Mouse (Mus musculus): ENCODE measurements around the gene Cntnap2. TPM values are rescaled to one million over a fixed set of nuclear protein-coding genes. Genes with fewer than 3 reads are reported as not detected.

Cntnap2 gene
- total and polyA plus RNA-seq, 3 experiments: 0.30 to 0.79 (median 0.44) TPM

DNA sequence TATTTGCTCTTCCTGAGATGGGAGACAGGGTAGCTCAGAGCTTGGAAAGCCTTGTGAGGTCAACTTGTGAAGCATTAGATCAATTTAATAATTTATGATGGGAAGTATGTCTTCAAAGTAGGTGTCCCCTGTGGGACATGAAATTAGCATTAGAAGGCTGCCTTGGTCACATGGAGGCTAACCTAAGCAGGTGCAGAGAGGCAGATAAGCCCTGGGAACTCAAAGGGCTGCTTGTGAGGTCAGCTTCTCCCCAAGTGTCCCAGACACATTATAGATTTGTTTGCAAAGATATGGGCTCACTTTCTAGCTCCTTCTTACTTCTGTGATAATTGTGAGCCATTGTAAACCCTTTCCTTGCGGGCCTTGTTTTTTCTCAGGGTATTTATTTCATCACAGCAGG is 155.2 kb downstream of the Cntnap2 start:
- Histone ChIP-seq H3K9me3 (replicated peaks; ENCODE audit: low read length) (peaks cover 22% of the 10 kb centered on the region), H3K27ac (ENCODE audit: insufficient read depth, low read depth) (no peak overlapping the region), H3K4me1 (ENCODE audit: control insufficient read depth in 1 of 2, insufficient read depth in 2 of 2) (no peaks in the 10 kb centered on the region), H3K9ac (ENCODE audit: insufficient read depth, low read depth) (no peak overlapping the region), H3K79me2 (replicated peaks; ENCODE audit: control insufficient read depth, extremely low read depth, insufficient read depth, poor library complexity, severe bottlenecking) (no peaks in the 10 kb centered on the region), H3K27me3 (replicated peaks) (no peaks in the 10 kb centered on the region), H3K36me3 (replicated peaks in 1 of 2; ENCODE audit: control insufficient read depth in 1 of 2, insufficient read depth in 1 of 2, low read length in 1 of 2) (no peaks in the 10 kb centered on the region), H3K4me2 (ENCODE audit: insufficient read depth, low read depth, poor library complexity, severe bottlenecking) (no peak overlapping the region), H3K4me3 (replicated peaks in 1 of 3; ENCODE audit: low read depth in 2 of 3, low read length in 2 of 3, poor library complexity in 1 of 3) (no peak overlapping the region)
- dilution Hi-C loops (cut with MboI; ENCODE audit: extremely low pct_ligation_motif_present, extremely low pct_unique_long_range_greater_than_20kb, low sequenced_read_pairs): no loop called here
- no peak for TF ChIP-seq CTCF (conservative IDR thresholded peaks at IDR 0.05 in 1 of 2, IDR thresholded peaks at IDR 0.05 in 1 of 2; ENCODE audit: low read depth in 2 of 2, low read length in 2 of 2)
- DNase-seq (ENCODE audit: extremely low read depth): no peak
- in situ Hi-C loops (cut with MboI; ENCODE audit: low pct_ligation_motif_present, low pct_unique_long_range_greater_than_20kb, low sequenced_read_pairs): no loop called here

DNA sequence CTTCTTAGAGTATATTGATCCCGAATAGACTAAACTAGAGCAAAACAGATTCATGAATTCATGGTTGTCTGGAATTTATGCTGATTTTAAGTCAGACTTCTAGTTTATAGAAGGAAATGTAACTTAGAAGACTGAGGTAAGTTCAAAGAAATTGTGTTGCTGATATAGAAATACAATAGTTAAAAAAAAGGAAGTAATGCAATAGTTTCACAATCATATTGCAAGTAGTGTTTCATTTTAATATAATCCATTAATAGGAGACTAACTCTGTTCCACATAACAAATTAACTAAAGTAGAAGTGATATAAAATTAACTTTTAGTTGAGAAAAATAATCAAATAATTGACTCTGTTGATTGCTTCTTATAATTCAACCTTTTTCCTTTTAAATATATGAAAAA is 169.8 kb downstream of the Cntnap2 start:
- no peak for DNase-seq (ENCODE audit: extremely low read depth)
- TF ChIP-seq ELF1 (IDR thresholded peaks at IDR 0.05; ENCODE audit: low read depth, low read length) (no peak), CHD1 (IDR thresholded peaks at IDR 0.05; ENCODE audit: low read depth, low read length) (no peak), JUN (IDR thresholded peaks at IDR 0.05; ENCODE audit: insufficient read depth, low read depth, low read length) (no peak), RCOR1 (conservative IDR thresholded peaks at IDR 0.05; ENCODE audit: low read depth, low read length) (no peak), MAZ (IDR thresholded peaks at IDR 0.05; ENCODE audit: low read depth, low read length) (no peak), ZC3H11A (IDR thresholded peaks at IDR 0.05; ENCODE audit: low read depth, low read length) (no peak), GABPA (IDR thresholded peaks at IDR 0.05; ENCODE audit: insufficient replicate concordance, low read depth, low read length) (no peak), SIN3A (IDR thresholded peaks at IDR 0.05; ENCODE audit: low read length) (no peak), POLR2A (IDR thresholded peaks at IDR 0.05; ENCODE audit: low read depth, low read length) (no peak)
- no peaks in the 10 kb centered on the region for H3K4me1 ChIP-seq (ENCODE audit: control insufficient read depth in 1 of 2, insufficient read depth in 2 of 2)
- in situ Hi-C loops (cut with MboI; ENCODE audit: low pct_ligation_motif_present, low pct_unique_long_range_greater_than_20kb, low sequenced_read_pairs) (no loop called here), dilution Hi-C loops (cut with MboI; ENCODE audit: extremely low pct_ligation_motif_present, extremely low pct_unique_long_range_greater_than_20kb, low sequenced_read_pairs) (no loop called here)
- H3K4me2 ChIP-seq (ENCODE audit: insufficient read depth, low read depth, poor library complexity, severe bottlenecking): no peak overlapping the region
- no peaks in the 10 kb centered on the region for H3K36me3 ChIP-seq (replicated peaks in 1 of 2; ENCODE audit: control insufficient read depth in 1 of 2, insufficient read depth in 1 of 2, low read length in 1 of 2)
- H3K9ac ChIP-seq (ENCODE audit: insufficient read depth, low read depth): no peak overlapping the region
- H3K27ac ChIP-seq (ENCODE audit: insufficient read depth, low read depth): no peak overlapping the region
- H3K27me3 ChIP-seq (replicated peaks): no peaks in the 10 kb centered on the region
- H3K4me3 ChIP-seq (replicated peaks in 1 of 3; ENCODE audit: low read depth in 2 of 3, low read length in 2 of 3, poor library complexity in 1 of 3): no peak overlapping the region
- no peaks in the 10 kb centered on the region for H3K79me2 ChIP-seq (replicated peaks; ENCODE audit: control insufficient read depth, extremely low read depth, insufficient read depth, poor library complexity, severe bottlenecking)
- peaks cover 17% of the 10 kb centered on the region for H3K9me3 ChIP-seq (replicated peaks; ENCODE audit: low read length)

DNA sequence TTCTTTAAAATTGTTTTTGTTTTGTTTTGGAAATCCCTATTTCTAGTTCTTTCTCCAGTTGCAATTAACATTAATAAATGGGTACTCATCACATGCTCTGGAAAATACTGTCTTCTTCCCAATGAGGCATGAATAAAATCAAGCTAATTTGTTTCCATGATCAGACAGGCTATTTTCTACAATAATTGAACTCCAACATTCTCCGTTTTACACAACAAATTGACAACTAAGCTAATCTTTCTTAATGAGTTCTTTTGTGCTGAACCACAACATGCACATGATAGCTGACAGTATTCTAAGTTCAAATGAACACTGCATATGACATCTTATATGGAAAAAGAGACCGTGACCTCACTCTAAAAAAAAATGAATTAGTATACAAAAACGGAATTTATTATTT is 173.4 kb downstream of the Cntnap2 start:
- H3K36me3 ChIP-seq (replicated peaks in 1 of 2; ENCODE audit: control insufficient read depth in 1 of 2, insufficient read depth in 1 of 2, low read length in 1 of 2): no peaks in the 10 kb centered on the region
- TF ChIP-seq RCOR1 (conservative IDR thresholded peaks at IDR 0.05; ENCODE audit: low read depth, low read length) (no peak), CHD1 (IDR thresholded peaks at IDR 0.05; ENCODE audit: low read depth, low read length) (no peak), ELF1 (IDR thresholded peaks at IDR 0.05; ENCODE audit: low read depth, low read length) (no peak), CHD2 (IDR thresholded peaks at IDR 0.05; ENCODE audit: low read length) (no peak), MAFK (IDR thresholded peaks at IDR 0.05; ENCODE audit: insufficient replicate concordance, low read length) (no peak), ZKSCAN1 (IDR thresholded peaks at IDR 0.05; ENCODE audit: borderline replicate concordance, low read depth, low read length) (no peak), POLR2A (IDR thresholded peaks at IDR 0.05; ENCODE audit: low read depth, low read length) (no peak), TBP (conservative IDR thresholded peaks at IDR 0.05; ENCODE audit: low read depth, low read length) (no peak), HCFC1 (IDR thresholded peaks at IDR 0.05; ENCODE audit: low read depth, low read length) (no peak), UBTF (IDR thresholded peaks at IDR 0.05; ENCODE audit: low read depth, low read length) (no peak)
- DNase-seq (ENCODE audit: extremely low read depth): no peak
- dilution Hi-C loops (cut with MboI; ENCODE audit: extremely low pct_ligation_motif_present, extremely low pct_unique_long_range_greater_than_20kb, low sequenced_read_pairs) (no loop called here), in situ Hi-C loops (cut with MboI; ENCODE audit: low pct_ligation_motif_present, low pct_unique_long_range_greater_than_20kb, low sequenced_read_pairs) (no loop called here)
- H3K27ac ChIP-seq (ENCODE audit: insufficient read depth, low read depth): no peak overlapping the region
- H3K27me3 ChIP-seq (replicated peaks): no peaks in the 10 kb centered on the region
- H3K9me3 ChIP-seq (replicated peaks; ENCODE audit: low read length): peaks cover 17% of the 10 kb centered on the region
- H3K79me2 ChIP-seq (replicated peaks; ENCODE audit: control insufficient read depth, extremely low read depth, insufficient read depth, poor library complexity, severe bottlenecking): no peaks in the 10 kb centered on the region
- no peak overlapping the region for H3K4me3 ChIP-seq (replicated peaks in 1 of 3; ENCODE audit: low read depth in 2 of 3, low read length in 2 of 3, poor library complexity in 1 of 3)
- no peak overlapping the region for H3K4me2 ChIP-seq (ENCODE audit: insufficient read depth, low read depth, poor library complexity, severe bottlenecking)
- no peak overlapping the region for H3K9ac ChIP-seq (ENCODE audit: insufficient read depth, low read depth)
- no peaks in the 10 kb centered on the region for H3K4me1 ChIP-seq (ENCODE audit: control insufficient read depth in 1 of 2, insufficient read depth in 2 of 2)
